Mouse (Mus musculus): ENCODE measurements around the gene Tgoln1. TPM values are rescaled to one million over a fixed set of nuclear protein-coding genes. Genes with fewer than 3 reads are reported as not detected.

Gene Tgoln1
- polyA plus RNA-seq, 1 experiment, result 29.8 TPM

- TF ChIP-seq CTCF (IDR thresholded peaks at IDR 0.05; ENCODE audit: control insufficient read depth, insufficient read depth, insufficient replicate concordance, low read depth, low read length) (no peak), POLR2A (IDR thresholded peaks at IDR 0.05; ENCODE audit: control insufficient read depth, low read depth, low read length) (no peak)
- Histone ChIP-seq H3K4me1 (ENCODE audit: control insufficient read depth, insufficient read depth, low read length) (no peaks in the 10 kb centered on the region; the same call in 1 of the 2 replicates), H3K4me3 (ENCODE audit: control insufficient read depth, low read depth, low read length) (no peak overlapping the region), H3K27ac (ENCODE audit: control insufficient read depth, insufficient read depth, low read depth, low read length) (no peak overlapping the region), H3K36me3 (ENCODE audit: control insufficient read depth, insufficient read depth, low read length) (no peaks in the 10 kb centered on the region), H3K27me3 (ENCODE audit: control insufficient read depth, insufficient read depth, low read length) (no peaks in the 10 kb centered on the region)
Observed at GRCm38 (mm10) chr6:72565506-72565905, 51.3 kb downstream of the Tgoln1 start.

DNA sequence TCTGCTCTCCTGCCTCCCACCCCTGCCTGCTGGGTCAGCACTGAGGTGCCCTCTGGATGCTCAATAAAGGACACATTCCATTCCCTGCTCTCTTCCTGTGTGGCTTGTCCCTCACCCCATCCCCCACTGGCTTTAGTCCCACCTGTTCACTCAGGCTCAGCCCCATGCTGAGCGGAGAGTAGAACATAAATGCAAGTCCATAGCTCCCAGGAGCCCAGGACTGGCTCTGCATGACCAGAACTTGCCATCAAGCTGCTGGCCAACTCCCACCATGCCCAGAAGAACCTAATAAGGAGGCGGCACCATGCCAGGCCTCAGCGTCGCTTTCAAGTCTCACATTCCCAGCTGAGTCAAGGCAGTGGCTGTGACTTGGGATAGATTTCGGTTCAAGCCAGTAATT lies 53.9 kb downstream of the Tgoln1 start:
- no peak overlapping the region; the same call in 1 of the 2 replicates for H3K27ac ChIP-seq (ENCODE audit: control insufficient read depth, insufficient read depth, low read depth, low read length)
- TF ChIP-seq CTCF (IDR thresholded peaks at IDR 0.05; ENCODE audit: control insufficient read depth, insufficient read depth, insufficient replicate concordance, low read depth, low read length) (no peak), POLR2A (IDR thresholded peaks at IDR 0.05; ENCODE audit: control insufficient read depth, low read depth, low read length) (no peak)

GRCm38 (mm10) chr6:72562486-72562885 lies 54.3 kb downstream of the Tgoln1 start:
- Histone ChIP-seq H3K4me1 (ENCODE audit: control insufficient read depth, insufficient read depth, low read length) (no peaks in the 10 kb centered on the region; the same call in 1 of the 2 replicates), H3K4me3 (ENCODE audit: control insufficient read depth, low read depth, low read length) (no peak overlapping the region), H3K27ac (ENCODE audit: control insufficient read depth, insufficient read depth, low read depth, low read length) (no peak overlapping the region), H3K36me3 (ENCODE audit: control insufficient read depth, insufficient read depth, low read length) (no peaks in the 10 kb centered on the region), H3K27me3 (ENCODE audit: control insufficient read depth, insufficient read depth, low read length) (no peaks in the 10 kb centered on the region)
- TF ChIP-seq CTCF (IDR thresholded peaks at IDR 0.05; ENCODE audit: control insufficient read depth, insufficient read depth, insufficient replicate concordance, low read depth, low read length) (no peak), POLR2A (IDR thresholded peaks at IDR 0.05; ENCODE audit: control insufficient read depth, low read depth, low read length) (no peak)

More for the DNA sequence above, 53.9 kb downstream of the Tgoln1 start:
- Histone ChIP-seq H3K36me3 (ENCODE audit: control insufficient read depth, insufficient read depth, low read length) (no peaks in the 10 kb centered on the region), H3K4me1 (ENCODE audit: control insufficient read depth, insufficient read depth, low read length) (no peaks in the 10 kb centered on the region; the same call in 1 of the 2 replicates), H3K4me3 (ENCODE audit: control insufficient read depth, low read depth, low read length) (peak overlapping the region; percentile 46), H3K27me3 (ENCODE audit: control insufficient read depth, insufficient read depth, low read length) (no peaks in the 10 kb centered on the region)

- Histone ChIP-seq H3K4me1 (ENCODE audit: control insufficient read depth, insufficient read depth, low read length) (no peaks in the 10 kb centered on the region; the same call in 1 of the 2 replicates), H3K36me3 (ENCODE audit: control insufficient read depth, insufficient read depth, low read length) (no peaks in the 10 kb centered on the region), H3K27me3 (ENCODE audit: control insufficient read depth, insufficient read depth, low read length) (no peaks in the 10 kb centered on the region), H3K4me3 (ENCODE audit: control insufficient read depth, low read depth, low read length) (no peak overlapping the region), H3K27ac (ENCODE audit: control insufficient read depth, insufficient read depth, low read depth, low read length) (no peak overlapping the region)
- TF ChIP-seq POLR2A (IDR thresholded peaks at IDR 0.05; ENCODE audit: control insufficient read depth, low read depth, low read length), result no peak
Observed at GRCm38 (mm10) chr6:72560801-72561200, 56.0 kb downstream of the Tgoln1 start.

Other genes with a start within 250 kb of the Tgoln1 start
- gene Vamp5, start 236.5 kb downstream of the Tgoln1 start, polyA plus RNA-seq (2012; rRNA removed), result 25.8 and 26.6 TPM in 2 replicates
- 14.8 and 16.0 TPM in 2 replicates for gene Vamp8, start 226.3 kb downstream of the Tgoln1 start, polyA plus RNA-seq (2012; rRNA removed)
- gene Ggcx, start 202.7 kb downstream of the Tgoln1 start, polyA plus RNA-seq (2012; rRNA removed), result 4.0 and 4.1 TPM in 2 replicates
- gene Mat2a, start 177.4 kb downstream of the Tgoln1 start, polyA plus RNA-seq (2012; rRNA removed), result 55.5 and 67.4 TPM in 2 replicates
- 76.8 and 77.0 TPM in 2 replicates for gene Sh2d6, start 95.3 kb downstream of the Tgoln1 start, polyA plus RNA-seq (2012; rRNA removed)
- 1.3 and 4.1 TPM in 2 replicates for gene Capg, start 72.6 kb downstream of the Tgoln1 start, polyA plus RNA-seq (2012; rRNA removed)
- gene Elmod3, start 18.6 kb downstream of the Tgoln1 start, polyA plus RNA-seq (2012; rRNA removed), result 40.2 and 46.0 TPM in 2 replicates
- 9.4 and 11.0 TPM in 2 replicates for gene Retsat, start 18.5 kb downstream of the Tgoln1 start, polyA plus RNA-seq (2012; rRNA removed)
- gene Tcf7l1, start 172.3 kb upstream of the Tgoln1 start, polyA plus RNA-seq (2012; rRNA removed), result 3.0 and 3.5 TPM in 2 replicates

Data from testis, adult 2 months (tissue).